Mouse (Mus musculus) G1E (cell line): ENCODE data around the gene Kcnma1. TPM values are rescaled to one million over a fixed set of nuclear protein-coding genes. Genes with fewer than 3 reads are reported as not detected.

ENCODE experiments used
- ATAC-seq: 2 replicates; pipeline ENCODE4 v1.8.0; 2016; ENCODE audit warnings: mild to moderate bottlenecking; ENCODE audit not compliant: insufficient number of reproducible peaks, poor library complexity, low FRiP score, severe bottlenecking; ENCODE audit errors: extremely low read depth
- DNase-seq: peaks from one replicate; pipeline ENCODE4 v3.0.0; 2012; ENCODE audit warnings: low spot score
- H3K27me3 ChIP-seq: 2 replicates; pipeline ENCODE4 v1.6.1; 2012; ENCODE audit warnings: mild to moderate bottlenecking, low read length, inconsistent platforms; ENCODE audit not compliant: insufficient read depth
- H3K36me3 ChIP-seq: replicated peaks from 2 replicates; pipeline ENCODE3; 2012; ENCODE audit warnings: mild to moderate bottlenecking, inconsistent platforms
- H3K4me1 ChIP-seq: 2 replicates; pipeline ENCODE4 v1.6.1; 2012; ENCODE audit warnings: low read depth, low read length, inconsistent platforms, mixed read lengths; ENCODE audit not compliant: insufficient read depth
- H3K4me3 ChIP-seq: 2 replicates; pipeline ENCODE4 v1.5.1; 2012; ENCODE audit warnings: low read depth, mild to moderate bottlenecking, inconsistent platforms, low read length, moderate library complexity, mixed read lengths
- H3K9me3 ChIP-seq: replicated peaks from 2 replicates; pipeline ENCODE4 v1.6.1; 2012; ENCODE audit warnings: inconsistent platforms
- CTCF ChIP-seq: IDR thresholded peaks from 2 replicates; pipeline ENCODE4 v1.5.1; 2012; ENCODE audit warnings: low read depth, low read length, inconsistent platforms, mixed read lengths
- GATA1 ChIP-seq: IDR thresholded peaks from 2 replicates; pipeline ENCODE4 v1.6.1; 2012; ENCODE audit warnings: borderline replicate concordance, low read length, inconsistent platforms, mixed read lengths
- GATA2 ChIP-seq: IDR thresholded peaks from 2 replicates; pipeline ENCODE4 v1.6.1; 2012; ENCODE audit warnings: low read depth, low read length, inconsistent platforms, borderline replicate concordance
- POLR2AphosphoS5 ChIP-seq: IDR thresholded peaks from 2 replicates; pipeline ENCODE4 v1.6.1; 2012; ENCODE audit warnings: low read depth, low read length, inconsistent platforms; ENCODE audit not compliant: insufficient replicate concordance
- TAL1 ChIP-seq: conservative IDR thresholded peaks from 2 replicates; pipeline ENCODE4 v1.6.1; 2012; ENCODE audit warnings: low read depth, low read length, inconsistent platforms, mixed read lengths
- polyA plus RNA-seq: library from polyadenylated mRNA; stranded (reverse); fragments of >175 nt; gene quantifications from 2 replicates; pipeline ENCODE4 v1.2.3, GENCODE M21; 2012
- total RNA-seq, 2 experiments: library from RNA; stranded (forward) in 1 of 2; stranded (reverse) in 1 of 2; fragments of 200-1000 nt in 1 of 2; fragments of >200 nt in 1 of 2; fragmentation: Nextera tagmentation in 1 of 2; gene quantifications; 2 replicates each; pipeline ENCODE4 v1.2.3; 2014 to 2017

Gene Kcnma1
- total and polyA plus RNA-seq, 3 experiments = 0.27 TPM; not detected in 2

DNA sequence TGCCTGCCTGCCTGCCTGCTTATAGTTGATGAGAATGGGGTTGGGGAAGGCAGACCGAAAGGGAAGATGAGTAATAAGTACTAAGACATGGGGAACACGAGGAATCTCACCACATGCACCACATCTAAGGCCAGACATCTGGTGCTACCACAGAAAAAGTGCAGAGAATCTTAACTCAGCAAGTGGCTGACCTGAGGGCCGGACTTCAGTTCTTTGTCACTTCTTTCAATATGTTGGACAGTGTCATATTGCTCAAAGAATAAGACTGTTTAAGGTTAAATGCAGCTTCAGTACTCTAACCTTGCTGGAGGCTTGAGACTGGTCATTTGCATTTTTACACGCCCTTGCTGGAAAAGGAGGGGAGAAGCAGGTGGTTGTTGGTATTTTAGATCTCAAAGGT is 555.7 kb downstream of the Kcnma1 start:
- no peaks in the 10 kb centered on the region for H3K36me3 ChIP-seq
- DNase-seq = no peak
- no peak overlapping the region for H3K4me3 ChIP-seq
- TF ChIP-seq CTCF (no peak), GATA1 (no peak), GATA2 (no peak), TAL1 (no peak), POLR2AphosphoS5 (no peak)
- H3K27me3 ChIP-seq = no peaks in the 10 kb centered on the region
- H3K4me1 ChIP-seq = no peaks in the 10 kb centered on the region
- ATAC-seq = no peak
- peaks cover 5% of the 10 kb centered on the region; the same call in 1 of the 2 replicates for H3K9me3 ChIP-seq

- peaks cover 7% of the 10 kb centered on the region; the same call in 1 of the 2 replicates for H3K9me3 ChIP-seq
Observed at GRCm38 (mm10) chr14:23451681-23452080, 562.6 kb downstream of the Kcnma1 start.

GRCm38 (mm10) chr14:23437467-23437866 is 576.8 kb downstream of the Kcnma1 start:
- TF ChIP-seq POLR2AphosphoS5 (no peak), GATA2 (no peak), TAL1 (no peak), CTCF (no peak), GATA1 (no peak)

More at GRCm38 (mm10) chr14:23451681-23452080, 562.6 kb downstream of the Kcnma1 start:
- DNase-seq = no peak
- no peak for TF ChIP-seq CTCF
- TF ChIP-seq GATA2 = no peak
- no peak for TF ChIP-seq POLR2AphosphoS5
- TF ChIP-seq GATA1 = no peak
- no peak for TF ChIP-seq TAL1
- Histone ChIP-seq H3K4me1 (no peaks in the 10 kb centered on the region), H3K27me3 (no peaks in the 10 kb centered on the region), H3K36me3 (no peaks in the 10 kb centered on the region), H3K4me3 (no peak overlapping the region)
- no peak for ATAC-seq

GRCm38 (mm10) chr14:23435861-23436260 is 578.4 kb downstream of the Kcnma1 start:
- ATAC-seq (no peak), DNase-seq (no peak)
- H3K4me3 ChIP-seq = no peak overlapping the region
- H3K4me1 ChIP-seq = no peaks in the 10 kb centered on the region
- no peaks in the 10 kb centered on the region for H3K27me3 ChIP-seq
- H3K9me3 ChIP-seq = peaks cover 6% of the 10 kb centered on the region; the same call in 1 of the 2 replicates
- no peaks in the 10 kb centered on the region for H3K36me3 ChIP-seq
- no peak for TF ChIP-seq TAL1
- no peak for TF ChIP-seq GATA2
- TF ChIP-seq GATA1 = no peak
- no peak for TF ChIP-seq CTCF
- no peak for TF ChIP-seq POLR2AphosphoS5

More at GRCm38 (mm10) chr14:23437467-23437866, 576.8 kb downstream of the Kcnma1 start:
- H3K4me1 ChIP-seq = no peaks in the 10 kb centered on the region
- DNase-seq = no peak
- no peaks in the 10 kb centered on the region for H3K27me3 ChIP-seq
- no peaks in the 10 kb centered on the region for H3K36me3 ChIP-seq
- H3K9me3 ChIP-seq = peaks cover 5% of the 10 kb centered on the region; the same call in 1 of the 2 replicates
- no peak overlapping the region for H3K4me3 ChIP-seq
- ATAC-seq = no peak

- Histone ChIP-seq H3K27me3 (no peaks in the 10 kb centered on the region), H3K4me1 (no peaks in the 10 kb centered on the region), H3K4me3 (no peak overlapping the region), H3K36me3 (no peaks in the 10 kb centered on the region), H3K9me3 (peaks cover 11% of the 10 kb centered on the region)
- no peak for ATAC-seq
- TF ChIP-seq POLR2AphosphoS5 = no peak
- TF ChIP-seq GATA2 = no peak
- no peak for DNase-seq
Observed at GRCm38 (mm10) chr14:23430006-23430405, 584.3 kb downstream of the Kcnma1 start.

- H3K4me3 ChIP-seq = no peak overlapping the region
- DNase-seq (no peak), ATAC-seq (no peak)
- H3K36me3 ChIP-seq = no peaks in the 10 kb centered on the region
- peaks cover 12% of the 10 kb centered on the region for H3K9me3 ChIP-seq
- no peak for TF ChIP-seq CTCF
- no peak for TF ChIP-seq GATA2
- no peak for TF ChIP-seq TAL1
- H3K27me3 ChIP-seq = no peaks in the 10 kb centered on the region
- no peaks in the 10 kb centered on the region for H3K4me1 ChIP-seq
Observed at GRCm38 (mm10) chr14:23429043-23429442, 585.2 kb downstream of the Kcnma1 start.

- H3K9me3 ChIP-seq = peaks cover 17% of the 10 kb centered on the region
- no peaks in the 10 kb centered on the region for H3K4me1 ChIP-seq
- H3K27me3 ChIP-seq = no peaks in the 10 kb centered on the region
- H3K4me3 ChIP-seq = no peak overlapping the region
- no peak for DNase-seq
- ATAC-seq = no peak
- H3K36me3 ChIP-seq = no peaks in the 10 kb centered on the region
- TF ChIP-seq CTCF (no peak), GATA1 (no peak), POLR2AphosphoS5 (no peak), GATA2 (no peak), TAL1 (no peak)
Observed at GRCm38 (mm10) chr14:23422481-23423040, 591.7 kb downstream of the Kcnma1 start.
